Mouse (Mus musculus): ENCODE data around the gene Ninj2.

DNA sequence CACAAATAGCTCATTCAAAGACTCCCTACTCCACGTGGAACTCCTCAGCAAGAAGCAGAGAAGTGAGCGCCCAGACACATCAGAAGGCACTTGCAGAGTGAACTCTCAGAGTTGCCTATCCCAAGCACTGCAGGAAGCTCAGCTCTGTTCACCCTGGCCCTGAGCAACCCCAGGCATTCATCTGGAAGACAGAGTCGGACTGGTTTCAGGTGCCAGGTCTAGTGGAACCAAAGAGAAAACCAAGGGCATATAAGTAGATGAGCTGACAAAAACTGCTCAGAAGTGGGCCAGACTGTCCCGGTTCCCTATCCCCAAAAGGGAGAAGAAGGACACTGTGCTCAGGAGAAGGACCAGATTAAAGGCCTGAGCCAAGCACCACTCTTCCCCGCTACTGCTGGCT, 156.7 kb downstream of the Ninj2 start:
- TF ChIP-seq CTCF (conservative IDR thresholded peaks at IDR 0.05 in 1 of 2, IDR thresholded peaks at IDR 0.05 in 1 of 2; ENCODE audit: low read depth in 2 of 2, low read length in 2 of 2) (no peak), POLR2AphosphoS2 (IDR thresholded peaks at IDR 0.05; ENCODE audit: low read depth, low read length) (no peak), NRF1 (IDR thresholded peaks at IDR 0.05; ENCODE audit: low read depth, low read length) (no peak), CHD2 (IDR thresholded peaks at IDR 0.05; ENCODE audit: low read length) (no peak), MAZ (IDR thresholded peaks at IDR 0.05; ENCODE audit: low read depth, low read length) (no peak), POLR2A (IDR thresholded peaks at IDR 0.05; ENCODE audit: low read depth, low read length) (no peak), TBP (conservative IDR thresholded peaks at IDR 0.05; ENCODE audit: low read depth, low read length) (no peak), KAT2A (IDR thresholded peaks at IDR 0.05; ENCODE audit: insufficient replicate concordance, low read length) (no peak)
